Mouse (Mus musculus) megakaryocyte, embryonic 14.5 days (primary cell): ENCODE data around the gene Btbd1.

Experiments used
- FLI1 ChIP-seq: IDR thresholded peaks from 2 replicates; pipeline ENCODE4 v1.6.1; 2012; ENCODE audit warnings: low read length, inconsistent platforms, mixed read lengths
- GATA1 ChIP-seq: IDR thresholded peaks from 3 replicates; pipeline ENCODE4 v1.6.1; 2012; ENCODE audit warnings: mixed read lengths, low read length, inconsistent platforms, borderline replicate concordance

- no peak for TF ChIP-seq GATA1
- TF ChIP-seq FLI1 = no peak
Measured at GRCm38 (mm10) chr7:81862587-81863583, 33.7 kb upstream of the Btbd1 start.
